Mouse (Mus musculus): ENCODE measurements around the gene Cdkn1a.

DNA sequence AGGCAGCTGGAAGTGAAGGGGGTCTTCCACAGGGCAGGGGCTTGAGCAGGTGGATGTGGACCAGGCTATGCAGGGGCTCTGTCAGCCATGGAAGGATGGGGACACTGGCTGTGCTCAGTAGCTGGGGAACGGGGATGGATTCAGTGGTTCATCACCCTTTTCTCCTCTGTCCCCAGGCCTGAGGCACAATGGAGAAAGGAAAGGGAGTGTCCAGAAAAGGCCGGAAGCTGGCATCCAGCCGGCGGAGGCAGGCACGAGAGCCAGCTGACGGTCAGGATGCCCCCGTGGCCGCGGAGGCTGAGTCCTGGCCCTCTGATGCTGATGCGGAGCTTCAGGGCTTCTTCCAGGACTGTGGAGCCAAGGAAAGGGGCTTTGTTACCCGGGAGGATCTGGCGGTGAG lies 29.9 kb downstream of the Cdkn1a start:
- TF ChIP-seq CTCF (IDR thresholded peaks at IDR 0.05; ENCODE audit: control insufficient read depth, insufficient read depth, insufficient replicate concordance, low read depth, low read length) (no peak), POLR2A (IDR thresholded peaks at IDR 0.05; ENCODE audit: control insufficient read depth, low read depth, low read length) (no peak)

Data from testis, adult 2 months (tissue).